Mouse (Mus musculus): ENCODE results near the gene Pbxip1. TPM values are rescaled to one million over a fixed set of nuclear protein-coding genes. Genes with fewer than 3 reads are reported as not detected.

Pbxip1 gene
- polyA plus RNA-seq, 1 experiment from 2014 or later, result 20.1 TPM

Other genes starting within 250 kb of the Pbxip1 start
- gene Gba, start 233.8 kb upstream of the Pbxip1 start, polyA plus RNA-seq (2016; fragmentation: Nextera tagmentation; extraction: Ambion mirVana), result 33.8 and 33.9 TPM in 2 replicates
- 42.0 and 43.3 TPM in 2 replicates for gene Thbs3, start 221.5 kb upstream of the Pbxip1 start, polyA plus RNA-seq (2016; fragmentation: Nextera tagmentation; extraction: Ambion mirVana)
- 248 and 258 TPM in 2 replicates for gene Mtx1, start 209.6 kb upstream of the Pbxip1 start, polyA plus RNA-seq (2016; fragmentation: Nextera tagmentation; extraction: Ambion mirVana)
- gene Muc1, start 207.6 kb upstream of the Pbxip1 start, polyA plus RNA-seq (2016; fragmentation: Nextera tagmentation; extraction: Ambion mirVana), result 0.15 and 0.81 TPM in 2 replicates
- 244 and 262 TPM in 2 replicates for gene Krtcap2, start 190.7 kb upstream of the Pbxip1 start, polyA plus RNA-seq (2016; fragmentation: Nextera tagmentation; extraction: Ambion mirVana)
- 4.0 and 4.7 TPM in 2 replicates for gene Trim46, start 190.4 kb upstream of the Pbxip1 start, polyA plus RNA-seq (2016; fragmentation: Nextera tagmentation; extraction: Ambion mirVana)
- gene Dpm3, start 177.3 kb upstream of the Pbxip1 start, polyA plus RNA-seq (2016; fragmentation: Nextera tagmentation; extraction: Ambion mirVana), result 74.1 and 84.1 TPM in 2 replicates
- gene Slc50a1, start 166.1 kb upstream of the Pbxip1 start, polyA plus RNA-seq (2016; fragmentation: Nextera tagmentation; extraction: Ambion mirVana), result 27.2 and 34.2 TPM in 2 replicates
- gene Efna1, start 155.6 kb upstream of the Pbxip1 start, polyA plus RNA-seq (2016; fragmentation: Nextera tagmentation; extraction: Ambion mirVana), result 26.7 and 27.2 TPM in 2 replicates
- 4.5 and 6.8 TPM in 2 replicates for gene Efna3, start 113.7 kb upstream of the Pbxip1 start, polyA plus RNA-seq (2016; fragmentation: Nextera tagmentation; extraction: Ambion mirVana)
- gene Efna4, start 98.7 kb upstream of the Pbxip1 start, polyA plus RNA-seq (2016; fragmentation: Nextera tagmentation; extraction: Ambion mirVana), result 37.3 and 40.8 TPM in 2 replicates
- 30.5 and 34.2 TPM in 2 replicates for gene Adam15, start 86.7 kb upstream of the Pbxip1 start, polyA plus RNA-seq (2016; fragmentation: Nextera tagmentation; extraction: Ambion mirVana)
- gene Dcst2, start 74.7 kb upstream of the Pbxip1 start, polyA plus RNA-seq (2016; fragmentation: Nextera tagmentation; extraction: Ambion mirVana), result 0.09 and 0.15 TPM in 2 replicates
- 0.20 and 0.47 TPM in 2 replicates for gene Dcst1, start 71.5 kb upstream of the Pbxip1 start, polyA plus RNA-seq (2016; fragmentation: Nextera tagmentation; extraction: Ambion mirVana)
- 0.98 and 1.2 TPM in 2 replicates for gene Zbtb7b, start 41.9 kb upstream of the Pbxip1 start, polyA plus RNA-seq (2016; fragmentation: Nextera tagmentation; extraction: Ambion mirVana)
- gene Lenep, start 33.9 kb upstream of the Pbxip1 start, polyA plus RNA-seq (2016; fragmentation: Nextera tagmentation; extraction: Ambion mirVana), result 0.74 TPM in 1 of 2 replicates, not detected in the other
- gene Flad1, start 24.8 kb upstream of the Pbxip1 start, polyA plus RNA-seq (2016; fragmentation: Nextera tagmentation; extraction: Ambion mirVana), result 25.3 and 28.2 TPM in 2 replicates
- gene Cks1b, start 18.3 kb upstream of the Pbxip1 start, polyA plus RNA-seq (2016; fragmentation: Nextera tagmentation; extraction: Ambion mirVana), result 786 and 805 TPM in 2 replicates
- gene Shc1, start 18.3 kb upstream of the Pbxip1 start, polyA plus RNA-seq (2016; fragmentation: Nextera tagmentation; extraction: Ambion mirVana), result 82.0 and 82.1 TPM in 2 replicates
- 47.4 and 48.9 TPM in 2 replicates for gene Pygo2, start 6.5 kb upstream of the Pbxip1 start, polyA plus RNA-seq (2016; fragmentation: Nextera tagmentation; extraction: Ambion mirVana)
- 66.4 and 67.6 TPM in 2 replicates for gene Pmvk, start 17.8 kb downstream of the Pbxip1 start, polyA plus RNA-seq (2016; fragmentation: Nextera tagmentation; extraction: Ambion mirVana)
- 0.62 and 0.88 TPM in 2 replicates for gene Kcnn3, start 83.5 kb downstream of the Pbxip1 start, polyA plus RNA-seq (2016; fragmentation: Nextera tagmentation; extraction: Ambion mirVana)

All from embryonic facial prominence, embryonic 10.5 days (tissue).